Mouse (Mus musculus) layer of hippocampus, postnatal 10 days (tissue): ENCODE data around the gene Defb5. TPM values are rescaled to one million over a fixed set of nuclear protein-coding genes. Genes with fewer than 3 reads are reported as not detected.
"Not testable (repeated sequence)": the region's sequence is repeated elsewhere in the genome, so short reads cannot be mapped to it uniquely, and the experiment has no call there.

ENCODE experiments used
- DNase-seq, 2 experiments: peaks; one replicate each; pipeline ENCODE4 v3.0.0; 2021; ENCODE audit warnings: low spot score in 2 of 2
- long read RNA-seq: library from polyadenylated mRNA; stranded (forward); transcript quantifications from one replicate; pipeline ENCODE4 v2.0.0, GENCODE M21; 2023
- total RNA-seq, 2 experiments: library from RNA; stranded (reverse); gene quantifications; 2 replicates each; pipeline ENCODE4 v1.2.3; 2021

Gene Defb5
- total RNA-seq, result not detected
- long read RNA-seq, result 0 reads

DNA sequence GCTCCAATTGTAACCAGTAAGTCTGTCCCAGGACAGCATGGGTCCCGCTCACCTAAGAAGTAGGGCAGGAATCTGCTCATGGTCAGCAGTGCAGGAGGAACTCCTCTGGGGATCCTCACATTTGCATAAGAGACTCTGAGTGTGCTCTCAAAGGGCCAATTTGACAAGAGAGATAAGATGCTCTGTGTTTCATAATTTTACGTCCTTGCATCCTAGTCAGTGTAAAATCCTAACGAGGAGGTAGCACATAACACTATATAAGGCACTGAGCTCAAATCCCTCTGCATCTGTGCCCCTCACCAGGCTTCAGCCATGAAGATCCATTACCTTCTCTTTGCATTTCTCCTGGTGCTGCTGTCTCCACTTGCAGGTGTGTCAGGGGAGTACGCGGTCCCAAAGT, at the start of gene Defb5:
Gene Defb5 (plus strand): TSS at position 301 of the 400 bp plus-strand sequence.
- no peak for DNase-seq

DNA sequence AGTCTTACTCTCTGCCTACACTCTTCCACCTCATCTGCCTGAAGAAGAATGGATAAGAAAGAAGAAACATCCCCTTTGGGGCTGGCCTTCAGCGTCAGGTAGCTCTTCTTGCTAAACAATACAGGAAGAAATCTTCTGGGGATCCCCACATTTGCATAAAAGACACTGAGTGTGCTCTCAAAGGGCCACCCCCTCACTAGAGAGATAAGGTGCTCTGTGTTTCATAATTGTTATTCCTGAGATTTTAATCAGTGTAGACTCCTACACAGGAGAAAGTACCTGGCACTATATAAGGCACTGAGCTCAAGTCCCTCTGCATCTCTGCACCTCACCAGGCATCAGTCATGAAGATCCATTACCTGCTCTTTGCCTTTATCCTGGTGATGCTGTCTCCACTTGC, 22.2 kb upstream of the Defb5 start, which contains the start of gene Defb6:
Gene Defb6 (plus strand): TSS at position 318 of the 400 bp plus-strand sequence.
- no peak for DNase-seq

DNA sequence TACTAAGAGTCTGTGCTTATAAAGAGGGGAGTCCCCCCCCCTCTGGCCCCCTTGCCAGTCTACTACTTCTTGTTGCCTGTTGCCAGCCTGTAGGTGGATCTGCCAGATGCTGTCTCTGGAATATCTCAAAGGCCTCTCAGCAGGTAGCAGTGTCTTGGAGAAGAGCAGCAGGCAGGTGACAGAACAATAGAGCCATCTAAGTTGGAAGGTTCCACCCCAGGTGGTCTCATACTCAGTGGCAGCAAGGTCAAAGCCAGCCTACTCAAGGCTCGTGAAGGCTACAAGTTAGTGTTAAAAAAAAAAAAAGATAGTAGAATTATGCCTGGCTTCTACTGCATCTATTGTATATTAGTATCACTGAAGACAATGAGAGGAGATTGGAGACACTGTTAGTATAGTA, 9.3 kb upstream of the Defb5 start:
- no peak for DNase-seq

DNA sequence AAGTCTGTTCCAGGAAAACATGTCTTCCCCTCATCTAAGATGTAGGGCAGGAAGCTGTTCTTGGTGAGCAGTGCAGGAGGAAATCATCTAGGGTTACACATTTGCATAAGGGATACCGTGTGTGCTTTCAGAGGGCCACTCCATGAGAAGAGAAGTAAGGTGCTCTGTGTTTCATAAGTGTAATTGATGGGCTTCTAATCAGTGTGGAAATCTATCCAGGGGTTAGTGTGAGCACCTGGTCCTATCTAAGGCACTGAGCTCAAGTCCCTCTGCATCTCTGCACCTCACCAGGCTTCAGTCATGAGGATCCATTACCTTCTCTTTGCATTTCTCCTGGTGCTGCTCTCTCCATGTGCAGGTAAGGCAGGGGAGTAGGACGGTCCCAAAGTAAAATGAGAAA, 7.8 kb upstream of the Defb5 start, which contains the start of gene Defb46:
Gene Defb46 (plus strand): TSS at position 301 of the 400 bp plus-strand sequence.
- DNase-seq, result no peak

DNA sequence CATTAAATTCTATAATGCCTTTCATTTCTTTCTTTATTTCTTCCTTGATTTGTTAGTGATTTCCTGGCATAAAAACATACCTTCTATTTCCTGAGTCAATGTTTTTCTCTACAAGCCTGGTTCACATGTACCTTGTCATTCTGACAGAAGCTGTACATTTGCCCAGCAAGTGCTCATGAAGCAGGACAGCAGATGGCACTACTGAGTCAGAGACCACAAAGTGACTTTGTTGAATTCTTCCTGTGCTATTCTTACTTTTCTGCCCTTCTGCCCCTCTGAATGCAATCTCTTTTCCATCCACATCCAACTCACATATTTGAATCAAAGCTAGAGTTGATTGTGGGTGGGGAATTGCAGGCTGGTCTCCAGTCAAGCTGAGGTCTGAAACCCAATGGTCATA, 10.8 kb downstream of the Defb5 start:
- DNase-seq, result no peak

DNA sequence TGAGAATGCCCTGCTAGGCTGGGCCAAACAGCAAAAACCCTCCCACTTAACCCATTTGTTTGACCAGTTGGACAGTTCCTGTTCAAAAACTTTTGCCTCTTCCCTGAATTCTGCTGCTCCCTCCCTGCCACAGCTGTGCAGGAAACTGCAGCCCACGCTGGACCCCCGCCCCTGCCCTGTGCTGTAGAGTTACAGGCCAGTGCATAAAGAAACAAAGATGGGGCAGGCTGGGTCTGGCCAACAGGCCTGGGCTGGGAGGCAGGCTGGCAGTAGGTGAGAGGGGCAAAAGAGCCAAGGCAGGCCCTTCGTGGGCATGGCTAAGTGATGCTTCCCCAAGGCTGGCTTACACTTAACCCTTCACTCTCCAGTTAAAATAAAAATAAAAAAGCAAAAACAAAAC, 12.3 kb downstream of the Defb5 start:
- DNase-seq, result no peak

DNA sequence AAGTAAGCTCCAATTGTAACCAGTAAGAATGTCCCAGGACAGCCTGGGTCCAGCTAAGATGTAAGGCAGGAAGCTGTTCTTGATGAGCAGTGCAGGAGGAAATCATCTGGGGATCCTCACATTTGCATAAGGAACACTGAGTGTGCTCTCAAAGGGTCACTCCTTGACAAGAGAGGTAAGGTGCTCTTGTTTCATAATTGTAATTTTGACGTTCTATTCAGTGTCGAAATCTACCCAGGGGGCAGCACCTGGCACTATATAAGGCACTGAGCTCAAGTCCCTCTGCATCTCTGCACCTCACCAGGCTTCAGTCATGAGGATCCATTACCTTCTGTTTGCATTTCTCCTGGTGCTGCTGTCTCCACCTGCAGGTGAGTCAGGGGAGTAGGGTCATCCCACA, 45.7 kb downstream of the Defb5 start, which contains the start of gene Defb3:
Gene Defb3 (plus strand): TSS at position 301 of the 400 bp plus-strand sequence.
- not testable (repeated sequence) for DNase-seq

DNA sequence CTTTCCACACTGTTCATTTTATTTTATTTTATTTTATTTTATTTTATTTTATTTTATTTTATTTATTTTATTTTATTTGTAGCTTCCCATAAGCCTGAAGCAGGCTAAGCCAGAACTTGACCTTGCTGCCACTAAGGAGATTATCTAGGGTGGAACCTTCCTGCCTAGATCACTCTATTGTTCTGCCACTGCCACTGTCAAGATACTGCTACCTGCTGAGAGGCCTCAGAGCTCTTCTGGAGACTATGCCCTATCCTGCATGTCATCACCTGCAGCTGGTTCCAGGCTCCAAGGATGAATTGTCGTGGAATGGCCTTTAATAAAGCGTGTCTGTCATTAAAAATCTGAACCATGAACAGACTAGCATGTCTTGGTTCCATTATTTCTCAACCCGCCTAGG, 51.0 kb downstream of the Defb5 start:
- not testable (repeated sequence) for DNase-seq

Other genes with a start within 250 kb of the Defb5 start
- not detected for gene Defb38, start 221.0 kb upstream of the Defb5 start, total RNA-seq
- not detected for gene Defb39, start 182.8 kb upstream of the Defb5 start, total RNA-seq
- not detected for gene Defb12, start 132.7 kb upstream of the Defb5 start, total RNA-seq
- gene Defb34, start 123.8 kb upstream of the Defb5 start, total RNA-seq, result not detected
- gene Gm45826, start 106.8 kb upstream of the Defb5 start, total RNA-seq, result not detected
- not detected for gene Defb14, start 53.2 kb upstream of the Defb5 start, total RNA-seq
- gene Defb4, start 48.9 kb upstream of the Defb5 start, total RNA-seq, result not detected
- gene Defb6, start 22.1 kb upstream of the Defb5 start, total RNA-seq, result not detected
- gene Defb46, start 7.7 kb upstream of the Defb5 start, total RNA-seq, result not detected
- gene Defb3, start 45.8 kb downstream of the Defb5 start, total RNA-seq, result not detected
- not detected for gene Defb8, start 200.0 kb downstream of the Defb5 start, total RNA-seq
- gene Defb7, start 247.5 kb downstream of the Defb5 start, total RNA-seq, result not detected